Mouse (Mus musculus) heart, postnatal 25 days (tissue): ENCODE results near the gene Tas2r144. TPM values are rescaled to one million over a fixed set of nuclear protein-coding genes. Genes with fewer than 3 reads are reported as not detected.

Experiments used
- DNase-seq: peaks from one replicate; pipeline ENCODE4 v3.0.0; 2022; ENCODE audit warnings: low spot score
- intact Hi-C: fragments of 180-260 bp; cut with DNase I; formaldehyde crosslinking; loops from one replicate; pipeline ENCODE4 v1.15.1; 2025
- total RNA-seq, 2 experiments: library from RNA; stranded (reverse); gene quantifications; 2 replicates each; pipeline ENCODE4 v1.2.3; 2021

Tas2r144 gene
- total RNA-seq, 2 experiments from 2014 or later: not detected

GRCm38 (mm10) chr6:42261524-42262170 is 46.5 kb downstream of the Tas2r144 start, which contains the start of gene Tmem139:
Gene Tmem139, plus strand, starts transcription at chr6:42261970.
- intact Hi-C loops: loop anchor here (2.0 to 10.0 kb wide), 2 partner anchors 15 to 1013 kb away; no protein-coding TSS in a partner anchor

GRCm38 (mm10) chr6:42264626-42265312 is 49.6 kb downstream of the Tas2r144 start, which contains the start of gene Casp2:
Gene Casp2, plus strand, starts transcription at chr6:42264985.
- intact Hi-C loops: loop anchor here (1.0 to 10.0 kb wide), 4 partner anchors 37 to 1010 kb away; partner anchors contain the start of gene Fam131b
- peak; percentile 97 for DNase-seq

More at GRCm38 (mm10) chr6:42261524-42262170, 46.5 kb downstream of the Tas2r144 start, which contains the start of gene Tmem139:
- no peak for DNase-seq

Other genes with a start within 250 kb of the Tas2r144 start
- not detected for gene Sval3, start 247.2 kb upstream of the Tas2r144 start, total RNA-seq
- not detected for gene Sva, start 176.9 kb upstream of the Tas2r144 start, total RNA-seq
- not detected for gene Tas2r139, start 74.4 kb upstream of the Tas2r144 start, total RNA-seq
- 100 to 1,000 TPM; 119 to 129 TPM for gene Gstk1, start 30.6 kb downstream of the Tas2r144 start, total RNA-seq
- under 1 TPM in 1 of 2 experiments, not detected in 1; 0.29 TPM for gene Tmem139, start 46.6 kb downstream of the Tas2r144 start, total RNA-seq
- 10 to 100 TPM; 10.5 to 11.7 TPM for gene Casp2, start 49.7 kb downstream of the Tas2r144 start, total RNA-seq
- 1 to 10 TPM; 4.3 to 4.9 TPM for gene Clcn1, start 71.4 kb downstream of the Tas2r144 start, total RNA-seq
- 1 to 10 TPM in 1 of 2 experiments, under 1 TPM in 1; 0.59 to 1.1 TPM for gene Fam131b, start 109.3 kb downstream of the Tas2r144 start, total RNA-seq
- gene Zyx, start 134.3 kb downstream of the Tas2r144 start, total RNA-seq: 10 to 100 TPM; 57.1 to 59.8 TPM
- under 1 TPM; 0.26 to 0.31 TPM for gene Epha1, start 157.9 kb downstream of the Tas2r144 start, total RNA-seq
- gene Tas2r143, start 184.9 kb downstream of the Tas2r144 start, total RNA-seq: under 1 TPM in 1 of 2 experiments, not detected in 1; 0.39 TPM
- not detected for gene Tas2r135, start 190.1 kb downstream of the Tas2r144 start, total RNA-seq
- not detected for gene Tas2r126, start 219.2 kb downstream of the Tas2r144 start, total RNA-seq
- not detected for gene Olfr458, start 249.9 kb downstream of the Tas2r144 start, total RNA-seq